Mouse (Mus musculus): Measurements from ENCODE around the gene Gemin5. TPM values are rescaled to one million over a fixed set of nuclear protein-coding genes. Genes with fewer than 3 reads are reported as not detected.
"Not testable (repeated sequence)": the region's sequence is repeated elsewhere in the genome, so short reads cannot be mapped to it uniquely, and the experiment has no call there.

Gemin5 gene
- total and polyA plus RNA-seq, 2 experiments from 2014 or later, result 6.1 to 16.4 TPM

DNA sequence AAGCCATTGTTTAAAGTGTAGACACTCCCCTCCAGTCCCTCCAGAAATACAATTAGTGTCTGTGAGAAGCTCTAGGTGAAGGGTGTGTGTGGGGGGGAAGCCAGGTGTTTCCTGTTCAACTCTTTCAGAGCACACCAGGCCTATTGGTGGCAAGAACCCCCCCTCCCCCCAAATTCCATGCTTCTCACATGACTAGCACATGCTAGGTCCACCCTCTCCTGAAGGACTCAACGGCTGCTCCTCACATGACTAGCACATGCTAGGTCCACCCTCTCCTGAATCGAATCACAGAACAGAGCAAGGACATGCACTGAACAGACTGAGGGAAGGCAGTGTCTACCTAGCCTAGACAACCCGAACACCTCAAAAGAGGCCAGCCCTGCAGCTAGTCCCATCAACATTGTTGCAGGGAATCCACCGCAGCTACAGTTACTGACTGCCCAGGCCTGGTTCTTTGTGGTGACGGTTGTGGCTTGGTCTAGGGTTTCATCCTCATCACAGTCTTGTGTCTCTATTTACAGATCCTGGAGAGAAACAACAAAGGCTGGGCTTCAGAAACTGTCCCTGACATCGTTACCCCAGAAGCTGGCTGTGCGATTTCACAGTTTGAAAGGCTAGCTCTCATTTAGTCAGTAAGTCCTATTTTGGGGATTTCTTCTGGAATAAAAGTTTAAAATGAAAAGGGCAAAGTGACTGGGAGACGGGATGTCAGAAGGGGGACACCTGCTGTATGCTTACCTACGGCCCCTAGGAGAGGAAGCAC, 65.6 kb downstream of the Gemin5 start:
- Histone ChIP-seq H3K4me1 (ENCODE audit: control insufficient read depth, insufficient read depth) (peaks cover 5% of the 10 kb centered on the region; the same call in 1 of the 2 replicates), H3K9me3 (replicated peaks; ENCODE audit: control insufficient read depth, low read length) (no peaks in the 10 kb centered on the region), H3K9ac (replicated peaks; ENCODE audit: low read depth, low read length) (no peak overlapping the region; the same call in 1 of the 2 replicates), H3K27me3 (ENCODE audit: control insufficient read depth, insufficient read depth, low read length) (no peaks in the 10 kb centered on the region), H3K36me3 (replicated peaks; ENCODE audit: control insufficient read depth, insufficient read depth, low read length) (no peaks in the 10 kb centered on the region), H3K4me3 (ENCODE audit: low read depth, low read length) (no peak overlapping the region), H3K4me2 (ENCODE audit: low read depth, low read length) (no peak overlapping the region; the same call in 1 of the 2 replicates), H3K27ac (ENCODE audit: low read depth) (peak overlapping the region; percentile 66)
- WGBS, result 85% methylated on average over 9 of the region's 9 CpGs
- TF ChIP-seq EP300 (IDR thresholded peaks at IDR 0.05; ENCODE audit: low read depth) (no peak), CTCF (IDR thresholded peaks at IDR 0.05; ENCODE audit: low read depth) (no peak)
- no peak for DNase-seq (ENCODE audit: low spot score)
- ATAC-seq (ENCODE audit: insufficient read depth, low read depth), result no peak

GRCm38 (mm10) chr11:58102146-58102545, 66.2 kb downstream of the Gemin5 start:
- ATAC-seq (ENCODE audit: insufficient read depth, low read depth), result no peak
- Histone ChIP-seq H3K4me1 (ENCODE audit: control insufficient read depth, insufficient read depth) (peaks cover 5% of the 10 kb centered on the region; the same call in 1 of the 2 replicates), H3K9ac (replicated peaks; ENCODE audit: low read depth, low read length) (no peak overlapping the region), H3K4me3 (ENCODE audit: low read depth, low read length) (no peak overlapping the region), H3K27me3 (ENCODE audit: control insufficient read depth, insufficient read depth, low read length) (no peaks in the 10 kb centered on the region), H3K4me2 (ENCODE audit: low read depth, low read length) (no peak overlapping the region), H3K27ac (ENCODE audit: low read depth) (peak overlapping the region; percentile 66), H3K36me3 (replicated peaks; ENCODE audit: control insufficient read depth, insufficient read depth, low read length) (no peaks in the 10 kb centered on the region), H3K9me3 (replicated peaks; ENCODE audit: control insufficient read depth, low read length) (no peaks in the 10 kb centered on the region)
- 73% methylated on average over 3 of the region's 3 CpGs for WGBS
- TF ChIP-seq CTCF (IDR thresholded peaks at IDR 0.05; ENCODE audit: low read depth), result no peak
- no peak for TF ChIP-seq EP300 (IDR thresholded peaks at IDR 0.05; ENCODE audit: low read depth)
- no peak for DNase-seq (ENCODE audit: low spot score)

GRCm38 (mm10) chr11:58101194-58101720, 67.1 kb downstream of the Gemin5 start:
- Histone ChIP-seq H3K27ac (ENCODE audit: low read depth) (no peak overlapping the region), H3K4me2 (ENCODE audit: low read depth, low read length) (no peak overlapping the region)
- 82% methylated on average over 4 of the region's 4 CpGs for WGBS

DNA sequence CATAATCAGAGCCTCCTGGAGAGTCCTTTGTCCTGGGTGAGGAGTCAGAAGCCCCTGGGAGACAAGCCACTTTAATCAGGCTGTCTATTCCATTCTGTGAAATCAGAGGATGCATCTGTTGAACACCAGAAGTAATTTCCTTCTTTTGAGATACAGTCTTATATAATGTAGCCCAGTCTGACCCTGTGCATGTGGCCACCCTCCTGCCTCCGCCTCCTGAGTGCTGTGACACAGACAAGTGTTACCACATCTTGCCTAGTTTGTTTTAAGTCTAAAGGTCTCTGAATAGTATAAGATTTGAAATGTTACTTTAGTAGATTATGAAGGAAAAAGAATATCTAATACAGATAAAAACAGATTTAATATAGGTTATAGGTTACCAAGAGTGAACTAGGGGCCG, 68.3 kb downstream of the Gemin5 start:
- DNase-seq (ENCODE audit: low spot score) (no peak), ATAC-seq (ENCODE audit: insufficient read depth, low read depth) (no peak)
- H3K4me3 ChIP-seq (ENCODE audit: low read depth, low read length), result no peak overlapping the region
- WGBS, result 91% methylated on average over 2 of the region's 2 CpGs
- no peak for TF ChIP-seq CTCF (IDR thresholded peaks at IDR 0.05; ENCODE audit: low read depth)
- no peak for TF ChIP-seq EP300 (IDR thresholded peaks at IDR 0.05; ENCODE audit: low read depth)
- H3K4me1 ChIP-seq (ENCODE audit: control insufficient read depth, insufficient read depth), result peaks cover under 1% of the 10 kb centered on the region; the same call in 1 of the 2 replicates
- no peak overlapping the region for H3K9ac ChIP-seq (replicated peaks; ENCODE audit: low read depth, low read length)
- H3K27ac ChIP-seq (ENCODE audit: low read depth), result no peak overlapping the region
- no peaks in the 10 kb centered on the region for H3K27me3 ChIP-seq (ENCODE audit: control insufficient read depth, insufficient read depth, low read length)
- no peaks in the 10 kb centered on the region for H3K9me3 ChIP-seq (replicated peaks; ENCODE audit: control insufficient read depth, low read length)
- no peaks in the 10 kb centered on the region for H3K36me3 ChIP-seq (replicated peaks; ENCODE audit: control insufficient read depth, insufficient read depth, low read length)
- no peak overlapping the region for H3K4me2 ChIP-seq (ENCODE audit: low read depth, low read length)

More at GRCm38 (mm10) chr11:58101194-58101720, 67.1 kb downstream of the Gemin5 start:
- Histone ChIP-seq H3K4me1 (ENCODE audit: control insufficient read depth, insufficient read depth) (peaks cover 5% of the 10 kb centered on the region; the same call in 1 of the 2 replicates), H3K9me3 (replicated peaks; ENCODE audit: control insufficient read depth, low read length) (no peaks in the 10 kb centered on the region), H3K4me3 (ENCODE audit: low read depth, low read length) (no peak overlapping the region), H3K9ac (replicated peaks; ENCODE audit: low read depth, low read length) (no peak overlapping the region), H3K36me3 (replicated peaks; ENCODE audit: control insufficient read depth, insufficient read depth, low read length) (no peaks in the 10 kb centered on the region), H3K27me3 (ENCODE audit: control insufficient read depth, insufficient read depth, low read length) (no peaks in the 10 kb centered on the region)
- ATAC-seq (ENCODE audit: insufficient read depth, low read depth) (no peak), DNase-seq (ENCODE audit: low spot score) (no peak)
- no peak for TF ChIP-seq EP300 (IDR thresholded peaks at IDR 0.05; ENCODE audit: low read depth)
- no peak for TF ChIP-seq CTCF (IDR thresholded peaks at IDR 0.05; ENCODE audit: low read depth)

- H3K36me3 ChIP-seq (replicated peaks; ENCODE audit: control insufficient read depth, insufficient read depth, low read length); H3K27me3 ChIP-seq (ENCODE audit: control insufficient read depth, insufficient read depth, low read length); H3K27ac ChIP-seq (ENCODE audit: low read depth); ATAC-seq (ENCODE audit: insufficient read depth, low read depth); DNase-seq (ENCODE audit: low spot score); H3K9ac ChIP-seq (replicated peaks; ENCODE audit: low read depth, low read length); H3K9me3 ChIP-seq (replicated peaks; ENCODE audit: control insufficient read depth, low read length); H3K4me1 ChIP-seq (ENCODE audit: control insufficient read depth, insufficient read depth): not testable (repeated sequence)
- WGBS, result 67% methylated on average over 5 of the region's 5 CpGs
- TF ChIP-seq CTCF (IDR thresholded peaks at IDR 0.05; ENCODE audit: low read depth), result peak; percentile 16; the same call in 1 of the 2 replicates
- peak overlapping the region; percentile 75; the same call in 1 of the 2 replicates for H3K4me2 ChIP-seq (ENCODE audit: low read depth, low read length)
- H3K4me3 ChIP-seq (ENCODE audit: low read depth, low read length), result peak overlapping the region; percentile 43; the same call in 1 of the 2 replicates
Measured at GRCm38 (mm10) chr11:58098366-58098720, 70.0 kb downstream of the Gemin5 start.
